Mouse (Mus musculus) urinary bladder, postnatal 25 days (tissue): Measurements from ENCODE around the gene Igfbp2.
A peak's percentile ranks its signal among the peaks of the same experiment; 100 is the strongest.

ENCODE experiments used
- DNase-seq: peaks from one replicate; pipeline ENCODE4 v3.0.0; 2022; ENCODE audit warnings: low spot score

The Igfbp2 gene

GRCm38 (mm10) chr1:72873078-72873477 is 48.8 kb downstream of the Igfbp2 start:
- no peak for DNase-seq

GRCm38 (mm10) chr1:72873511-72874286 is 49.4 kb downstream of the Igfbp2 start:
- DNase-seq, result no peak

- DNase-seq, result peak; percentile 76
Observed at GRCm38 (mm10) chr1:72874287-72875211, 50.2 kb downstream of the Igfbp2 start, which contains the start of gene Igfbp5. Igfbp5 (minus strand) TSS chr1:72874884.

- no peak for DNase-seq
Observed at GRCm38 (mm10) chr1:72875708-72876107, 51.4 kb downstream of the Igfbp2 start.

GRCm38 (mm10) chr1:72876111-72876510 is 51.8 kb downstream of the Igfbp2 start:
- DNase-seq, result no peak

GRCm38 (mm10) chr1:72877892-72878291 is 53.6 kb downstream of the Igfbp2 start:
- no peak for DNase-seq

- DNase-seq, result no peak
Observed at GRCm38 (mm10) chr1:72878473-72879318, 54.4 kb downstream of the Igfbp2 start.

GRCm38 (mm10) chr1:72879319-72879634 is 55.0 kb downstream of the Igfbp2 start:
- DNase-seq, result no peak

GRCm38 (mm10) chr1:72885111-72885818 is 61.0 kb downstream of the Igfbp2 start:
- no peak for DNase-seq

- DNase-seq, result no peak
Observed at GRCm38 (mm10) chr1:72885819-72886169, 61.5 kb downstream of the Igfbp2 start.

GRCm38 (mm10) chr1:72887910-72888309 is 63.6 kb downstream of the Igfbp2 start:
- peak; percentile 40 for DNase-seq

GRCm38 (mm10) chr1:72895821-72896220 is 71.5 kb downstream of the Igfbp2 start:
- no peak for DNase-seq
